Mouse (Mus musculus) intestine, embryonic 16.5 days (tissue): Measurements from ENCODE around the gene Mipep. TPM values are rescaled to one million over a fixed set of nuclear protein-coding genes. Genes with fewer than 3 reads are reported as not detected.

Experiments
- ATAC-seq: fragments of 200-750 bp; cut with Nextera tagmentation; 2 replicates; pipeline ENCODE4 v1.8.0; 2017; ENCODE audit warnings: moderate TSS enrichment, moderate library complexity
- H3K27ac ChIP-seq: fragments of 300-500 bp; sonication (generic); 2 replicates; pipeline ENCODE4 v1.5.1; 2014; ENCODE audit warnings: mild to moderate bottlenecking, low read length
- H3K27me3 ChIP-seq: fragments of 300-500 bp; sonication (generic); replicated peaks from 2 replicates; pipeline ENCODE4 v1.6.1; 2014; ENCODE audit warnings: low read length, control low read depth, mixed read lengths; ENCODE audit not compliant: control insufficient read depth, insufficient read depth
- H3K36me3 ChIP-seq: fragments of 300-500 bp; sonication (generic); 2 replicates; pipeline ENCODE4 v1.6.1; 2014; ENCODE audit warnings: low read length, control low read depth; ENCODE audit not compliant: control insufficient read depth, insufficient read depth
- H3K4me1 ChIP-seq: fragments of 300-500 bp; sonication (generic); 2 replicates; pipeline ENCODE4 v1.6.1; 2014; ENCODE audit warnings: low read length, control low read depth, mixed read lengths; ENCODE audit not compliant: control insufficient read depth, insufficient read depth
- H3K4me2 ChIP-seq: fragments of 300-500 bp; sonication (generic); 2 replicates; pipeline ENCODE4 v1.6.1; 2014; ENCODE audit warnings: low read depth, low read length, control low read depth
- H3K4me3 ChIP-seq: fragments of 300-500 bp; sonication (generic); 2 replicates; pipeline ENCODE4 v1.5.1; 2014; ENCODE audit warnings: mild to moderate bottlenecking, low read length
- H3K9ac ChIP-seq: fragments of 300-500 bp; sonication (generic); 2 replicates; pipeline ENCODE4 v1.6.1; 2014; ENCODE audit warnings: low read depth, low read length
- H3K9me3 ChIP-seq: fragments of 300-500 bp; sonication (generic); 2 replicates; pipeline ENCODE4 v1.6.1; 2016; ENCODE audit warnings: low read length, control low read depth; ENCODE audit not compliant: control insufficient read depth
- WGBS: fragments of 180-500 bp; shearing (Covaris S2); extraction: QIAGEN DNeasy Blood & Tissue Kit; methylation state at CpG from one replicate; pipeline ENCODE4 v1.1.7; 2014; 5-methylcytosine and 5-hydroxymethylcytosine counted together
- polyA plus RNA-seq: library from polyadenylated mRNA; unstranded; fragments of >200 nt; fragmentation: Nextera tagmentation; extraction: Ambion mirVana; gene quantifications from 2 replicates; pipeline ENCODE4 v1.2.1, GENCODE M21; 2015

Gene Mipep
- polyA plus RNA-seq, 1 experiment from 2014 or later, result 20.0 TPM

- Histone ChIP-seq H3K9me3 (no peaks in the 10 kb centered on the region), H3K36me3 (no peaks in the 10 kb centered on the region), H3K9ac (no peak overlapping the region), H3K4me2 (no peak overlapping the region), H3K27ac (no peak overlapping the region), H3K27me3 (no peaks in the 10 kb centered on the region), H3K4me3 (no peak overlapping the region), H3K4me1 (no peaks in the 10 kb centered on the region)
- ATAC-seq, result no peak
- 94% methylated on average over 5 of the region's 5 CpGs for whole genome bisulfite sequencing
Measured at GRCm38 (mm10) chr14:60898086-60898667, 113.8 kb downstream of the Mipep start.

GRCm38 (mm10) chr14:60904501-60904900 is 120.1 kb downstream of the Mipep start:
- WGBS, result 34% methylated on average over 4 of the region's 4 CpGs
- H3K9ac ChIP-seq, result no peak overlapping the region
- no peak for ATAC-seq

GRCm38 (mm10) chr14:60906421-60907374 is 122.3 kb downstream of the Mipep start:
- Histone ChIP-seq H3K36me3 (no peaks in the 10 kb centered on the region), H3K9me3 (no peaks in the 10 kb centered on the region), H3K4me1 (peaks cover 4% of the 10 kb centered on the region; the same call in 1 of the 2 replicates), H3K4me2 (no peak overlapping the region), H3K4me3 (no peak overlapping the region), H3K27ac (no peak overlapping the region), H3K27me3 (no peaks in the 10 kb centered on the region), H3K9ac (no peak overlapping the region)
- 60% methylated on average over 10 of the region's 10 CpGs for WGBS
- ATAC-seq, result no peak

More at GRCm38 (mm10) chr14:60904501-60904900, 120.1 kb downstream of the Mipep start:
- H3K9me3 ChIP-seq, result no peaks in the 10 kb centered on the region
- no peaks in the 10 kb centered on the region for H3K36me3 ChIP-seq
- peaks cover 4% of the 10 kb centered on the region; the same call in 1 of the 2 replicates for H3K4me1 ChIP-seq
- no peak overlapping the region for H3K4me3 ChIP-seq
- no peak overlapping the region for H3K27ac ChIP-seq
- no peak overlapping the region for H3K4me2 ChIP-seq
- H3K27me3 ChIP-seq, result no peaks in the 10 kb centered on the region

GRCm38 (mm10) chr14:60909351-60909750 is 125.0 kb downstream of the Mipep start:
- peaks cover 8% of the 10 kb centered on the region; the same call in 1 of the 2 replicates for H3K4me1 ChIP-seq
- H3K27me3 ChIP-seq, result no peaks in the 10 kb centered on the region
- no peak overlapping the region for H3K4me2 ChIP-seq
- no peak overlapping the region for H3K27ac ChIP-seq
- 81% methylated on average over 4 of the region's 4 CpGs for WGBS
- no peaks in the 10 kb centered on the region for H3K36me3 ChIP-seq
- no peaks in the 10 kb centered on the region for H3K9me3 ChIP-seq
- ATAC-seq, result no peak
- H3K9ac ChIP-seq, result no peak overlapping the region
- no peak overlapping the region for H3K4me3 ChIP-seq

- H3K4me2 ChIP-seq, result no peak overlapping the region
- H3K9me3 ChIP-seq, result no peaks in the 10 kb centered on the region
- H3K27me3 ChIP-seq, result no peaks in the 10 kb centered on the region
- peak; percentile 76 for ATAC-seq
- no peak overlapping the region for H3K4me3 ChIP-seq
- H3K4me1 ChIP-seq, result peaks cover 8% of the 10 kb centered on the region; the same call in 1 of the 2 replicates
- 80% methylated on average over 12 of the region's 12 CpGs for WGBS
- no peak overlapping the region for H3K27ac ChIP-seq
- H3K36me3 ChIP-seq, result no peaks in the 10 kb centered on the region
- H3K9ac ChIP-seq, result no peak overlapping the region
Measured at GRCm38 (mm10) chr14:60910506-60911444, 126.4 kb downstream of the Mipep start.

GRCm38 (mm10) chr14:60912981-60913468 is 128.7 kb downstream of the Mipep start:
- 16% methylated on average over 8 of the region's 8 CpGs for WGBS
- no peak for ATAC-seq
- Histone ChIP-seq H3K4me3 (no peak overlapping the region), H3K4me1 (peaks cover 4% of the 10 kb centered on the region; the same call in 1 of the 2 replicates), H3K4me2 (no peak overlapping the region), H3K27me3 (no peaks in the 10 kb centered on the region), H3K27ac (no peak overlapping the region), H3K9ac (no peak overlapping the region), H3K36me3 (no peaks in the 10 kb centered on the region; the same call in 1 of the 2 replicates), H3K9me3 (no peaks in the 10 kb centered on the region)

- Histone ChIP-seq H3K27ac (no peak overlapping the region), H3K4me1 (peaks cover 4% of the 10 kb centered on the region; the same call in 1 of the 2 replicates), H3K36me3 (no peaks in the 10 kb centered on the region; the same call in 1 of the 2 replicates), H3K4me3 (no peak overlapping the region), H3K27me3 (no peaks in the 10 kb centered on the region), H3K9ac (no peak overlapping the region), H3K9me3 (no peaks in the 10 kb centered on the region), H3K4me2 (no peak overlapping the region)
- 39% methylated on average over 4 of the region's 4 CpGs for WGBS
- no peak for ATAC-seq
Measured at GRCm38 (mm10) chr14:60916661-60917060, 132.3 kb downstream of the Mipep start.

- Histone ChIP-seq H3K4me2 (no peak overlapping the region), H3K36me3 (no peaks in the 10 kb centered on the region), H3K4me1 (no peaks in the 10 kb centered on the region), H3K9ac (no peak overlapping the region), H3K9me3 (no peaks in the 10 kb centered on the region), H3K4me3 (no peak overlapping the region), H3K27ac (no peak overlapping the region), H3K27me3 (no peaks in the 10 kb centered on the region)
- no peak for ATAC-seq
- WGBS, result 78% methylated on average over 1 of the region's 1 CpGs
Measured at GRCm38 (mm10) chr14:60926011-60926410, 141.6 kb downstream of the Mipep start.
